Mouse (Mus musculus) NIH3T3 (cell line): ENCODE data around the gene Hist1h2bp.

ENCODE experiments used
- DNase-seq: peaks from one replicate; pipeline ENCODE4 v3.0.0-alpha.2; 2012; ENCODE audit warnings: low read depth

Gene Hist1h2bp

DNA sequence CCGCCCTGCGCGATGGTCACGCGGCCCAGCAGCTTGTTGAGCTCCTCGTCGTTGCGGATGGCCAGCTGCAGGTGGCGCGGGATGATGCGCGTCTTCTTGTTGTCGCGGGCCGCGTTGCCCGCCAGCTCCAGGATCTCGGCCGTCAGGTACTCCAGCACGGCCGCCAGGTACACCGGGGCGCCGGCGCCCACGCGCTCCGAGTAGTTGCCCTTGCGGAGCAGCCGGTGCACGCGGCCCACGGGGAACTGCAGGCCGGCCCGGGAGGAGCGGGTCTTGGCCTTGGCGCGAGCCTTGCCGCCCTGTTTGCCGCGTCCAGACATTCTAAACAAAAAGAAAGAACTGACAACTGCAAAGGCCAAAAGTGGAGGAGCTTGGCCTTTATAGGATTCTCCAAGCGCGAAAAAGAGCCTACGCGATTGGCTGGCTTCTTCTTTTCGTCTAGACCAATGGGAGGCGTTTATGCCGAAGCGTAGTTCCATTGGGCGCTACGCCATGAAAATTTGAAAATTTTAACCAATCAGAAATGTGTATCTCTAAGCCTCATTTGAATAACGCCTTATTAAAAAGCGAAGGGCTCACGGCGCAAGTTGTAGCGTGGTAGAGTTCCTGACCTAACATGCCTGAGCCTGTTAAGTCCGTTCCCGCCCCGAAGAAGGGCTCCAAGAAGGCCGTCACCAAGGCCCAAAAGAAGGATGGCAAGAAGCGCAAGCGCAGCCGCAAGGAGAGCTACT is at the start of gene Hist1h2bp, which contains the start of gene Hist1h2an:
TSS of gene Hist1h2bp (plus strand) at position 563 of the 731 bp plus-strand sequence.
TSS of gene Hist1h2an (minus strand) at position 320 of the 731 bp plus-strand sequence.
- DNase-seq = peak; percentile 97

DNA sequence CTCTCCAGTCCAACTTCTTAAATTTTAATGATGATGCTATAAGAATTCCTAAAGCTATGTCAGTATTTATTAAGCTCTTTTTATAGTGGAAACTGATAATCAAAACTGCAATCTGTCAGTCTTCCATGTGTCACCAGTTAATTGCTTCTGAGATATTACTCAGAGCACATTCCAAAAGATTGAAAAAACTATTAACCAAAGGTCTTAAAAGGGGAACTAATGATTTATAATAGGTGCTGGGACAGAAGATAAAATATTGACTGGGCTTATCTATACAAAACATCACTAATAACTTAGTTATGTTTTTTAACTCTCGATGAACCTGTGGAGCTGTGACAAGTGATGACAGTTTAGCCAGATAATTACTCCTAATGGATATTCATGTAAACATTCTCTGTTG is 42.3 kb upstream of the Hist1h2bp start:
- no peak for DNase-seq

- peak; percentile 26 for DNase-seq
These were observed 37.7 kb upstream of the Hist1h2bp start for GRCm38 (mm10) chr13:21749387-21750158.

GRCm38 (mm10) chr13:21750159-21751017 is 36.9 kb upstream of the Hist1h2bp start, which contains the start of gene Hist1h4k:
Gene Hist1h4k, minus strand, starts transcription at chr13:21750505.
- DNase-seq = peak; percentile 91

DNA sequence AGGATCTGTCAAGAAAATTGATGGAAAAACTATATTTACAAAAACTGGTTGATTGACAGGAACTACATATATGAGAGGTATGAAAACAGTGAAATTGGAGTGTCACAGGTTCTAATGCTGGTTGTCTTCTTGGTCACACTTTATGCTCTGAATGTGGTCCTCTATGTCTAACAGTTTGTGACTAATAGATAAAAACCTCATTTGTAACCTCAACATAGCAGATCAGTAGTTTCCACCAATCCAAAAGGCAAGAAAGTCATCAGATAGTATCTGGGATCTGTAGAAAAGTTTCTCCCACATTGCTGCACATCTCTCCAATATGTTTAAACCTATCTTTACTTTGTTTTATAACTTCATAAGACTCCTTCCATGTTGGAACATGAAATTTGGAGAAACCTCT is 35.8 kb upstream of the Hist1h2bp start:
- DNase-seq = no peak

DNA sequence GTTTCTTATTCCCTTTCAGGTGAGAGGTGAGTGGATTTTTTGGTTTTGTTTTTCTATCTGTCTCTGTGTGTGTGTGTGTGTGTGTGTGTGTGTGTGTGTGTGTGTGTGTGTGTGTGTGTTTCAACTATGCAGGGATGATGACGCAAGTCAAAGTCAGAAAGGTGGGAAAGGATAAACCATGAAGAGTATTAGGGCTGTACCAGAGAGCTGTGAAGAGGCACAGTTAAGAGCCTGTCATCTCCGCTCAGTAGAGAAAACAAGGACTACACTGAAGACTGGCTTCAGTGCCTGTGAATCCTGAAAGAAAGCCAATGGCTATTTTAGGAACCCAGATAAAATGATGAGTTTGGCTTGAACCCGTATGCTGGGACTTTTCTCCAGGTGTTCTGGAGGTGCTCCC is 35.4 kb upstream of the Hist1h2bp start:
- DNase-seq = no peak

GRCm38 (mm10) chr13:21752356-21752755 is 34.9 kb upstream of the Hist1h2bp start:
- no peak for DNase-seq

DNA sequence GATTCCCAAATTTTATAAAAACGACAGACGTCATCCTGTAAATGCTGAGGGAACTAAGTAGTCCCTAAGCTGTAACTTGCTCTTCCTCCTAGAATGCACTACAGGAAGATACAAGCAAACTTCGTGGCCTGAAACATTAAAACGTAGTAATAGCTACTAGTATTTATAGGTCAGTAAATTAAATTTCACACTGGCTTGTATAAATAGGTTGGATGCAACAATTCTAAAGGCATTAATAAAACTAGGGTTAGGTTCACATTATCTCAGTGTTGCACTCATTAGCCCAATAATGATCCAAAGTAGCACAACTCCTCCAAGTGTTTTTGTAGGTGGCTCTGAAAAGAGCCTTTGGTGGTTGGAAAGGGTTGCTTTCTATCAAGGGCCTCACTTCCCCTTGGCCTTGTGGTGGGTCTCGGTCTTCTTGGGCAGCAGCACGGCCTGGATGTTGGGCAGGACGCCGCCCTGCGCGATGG is 34.2 kb upstream of the Hist1h2bp start:
- peak; percentile 13 for DNase-seq

- peak; percentile 83 for DNase-seq
These were observed 33.6 kb upstream of the Hist1h2bp start, which contains the start of the genes Hist1h2ak and Hist1h2bn for GRCm38 (mm10) chr13:21753524-21754285. Gene Hist1h2ak, minus strand, starts transcription at chr13:21753827. Gene Hist1h2bn, plus strand, starts transcription at chr13:21754123.

GRCm38 (mm10) chr13:21754294-21755001 is 32.8 kb upstream of the Hist1h2bp start:
- peak; percentile 44 for DNase-seq

GRCm38 (mm10) chr13:21755707-21756106 is 31.6 kb upstream of the Hist1h2bp start:
- no peak for DNase-seq

DNA sequence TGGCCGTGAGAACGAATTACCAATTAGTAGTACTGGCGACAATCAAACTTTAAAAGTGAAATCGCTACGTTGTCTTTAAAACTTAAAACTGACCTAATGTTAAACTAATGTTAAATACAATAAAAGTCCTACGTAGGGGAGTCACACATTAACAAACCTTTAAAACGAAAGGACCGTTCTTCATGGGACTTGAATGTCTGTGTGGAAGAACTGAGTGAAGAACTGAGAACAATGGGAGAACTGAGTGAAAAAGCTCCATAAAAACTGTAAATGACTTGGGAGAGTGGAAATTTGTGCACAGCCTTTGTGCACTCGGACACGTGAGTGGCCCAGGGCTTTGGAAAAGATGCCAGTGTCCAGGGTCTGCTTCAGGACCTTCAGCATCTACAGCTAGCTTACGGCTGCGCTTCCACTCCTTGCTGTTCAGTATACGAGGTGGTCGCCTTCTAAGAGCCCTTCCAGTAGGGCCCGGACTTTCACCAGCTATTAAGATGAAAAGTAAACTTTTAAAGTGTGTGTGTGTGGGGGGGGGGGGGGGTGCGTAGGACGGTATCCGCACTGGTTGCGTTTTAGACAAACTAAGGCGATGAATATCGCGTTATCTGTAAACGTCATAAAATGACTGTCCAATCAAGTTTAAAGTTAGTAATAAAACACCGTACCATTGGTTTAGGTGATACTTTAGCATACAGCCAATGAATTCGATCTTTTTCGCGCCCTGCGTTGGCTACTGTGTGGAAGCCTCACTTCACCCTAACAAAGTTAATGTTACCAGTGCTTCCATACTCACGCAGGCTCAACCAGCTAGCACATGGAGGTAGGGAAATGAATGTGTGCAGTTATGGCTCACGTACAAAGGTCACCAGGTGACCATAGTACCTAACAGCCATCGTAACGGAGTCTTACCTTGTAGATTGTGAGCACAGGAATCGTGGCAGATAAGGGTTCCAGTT is 8.2 kb upstream of the Hist1h2bp start:
- peak; percentile 89 for DNase-seq

DNA sequence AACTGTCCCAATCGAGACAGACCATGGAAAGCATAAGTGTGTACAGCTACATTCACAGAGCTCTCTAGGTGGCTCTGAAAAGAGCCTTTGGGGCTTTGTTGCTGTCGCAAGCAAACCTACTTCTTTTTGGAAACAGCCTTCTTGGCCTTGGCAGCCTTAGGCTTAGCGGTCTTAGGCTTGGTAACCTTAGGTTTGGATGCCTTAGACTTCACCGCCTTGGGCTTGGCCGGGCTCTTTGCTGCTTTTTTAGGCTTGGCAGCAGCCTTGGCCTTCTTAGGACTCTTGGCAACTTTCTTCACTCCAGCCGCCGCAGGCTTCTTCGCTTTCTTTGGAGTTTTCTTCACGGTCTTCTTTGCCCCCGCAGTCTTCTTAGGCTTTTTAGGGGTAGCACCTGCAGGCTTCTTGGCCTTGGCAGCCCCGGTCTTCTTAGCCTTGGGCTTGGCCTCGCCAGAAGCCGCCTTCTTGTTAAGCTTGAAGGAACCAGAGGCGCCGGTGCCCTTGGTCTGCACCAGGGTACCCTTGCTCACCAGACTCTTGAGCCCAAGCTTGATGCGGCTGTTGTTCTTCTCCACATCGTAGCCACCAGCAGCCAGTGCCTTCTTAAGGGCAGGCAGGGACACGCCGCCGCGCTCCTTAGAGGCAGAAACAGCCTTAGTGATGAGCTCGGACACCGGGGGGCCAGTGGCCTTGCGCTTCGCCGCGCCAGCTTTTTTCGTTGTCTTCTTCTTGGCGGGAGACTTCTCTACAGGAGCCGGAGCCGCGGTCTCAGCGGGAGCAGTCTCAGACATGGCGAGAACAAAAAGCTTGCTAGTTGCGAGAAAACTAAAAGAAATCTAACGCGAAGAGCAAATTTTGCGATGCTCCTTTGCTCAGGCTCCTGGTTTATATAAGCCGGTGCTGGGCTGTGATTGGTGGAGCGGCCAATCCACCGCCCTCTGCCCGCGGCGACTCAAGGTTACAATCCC is 7.2 kb upstream of the Hist1h2bp start, which contains the start of gene Hist1h1b:
TSS of gene Hist1h1b (minus strand) at position 859 of the 965 bp plus-strand sequence.
- peak; percentile 80 for DNase-seq

GRCm38 (mm10) chr13:21781021-21781555 is 6.2 kb upstream of the Hist1h2bp start:
- DNase-seq = no peak

GRCm38 (mm10) chr13:21781639-21782038 is 5.6 kb upstream of the Hist1h2bp start:
- no peak for DNase-seq

DNA sequence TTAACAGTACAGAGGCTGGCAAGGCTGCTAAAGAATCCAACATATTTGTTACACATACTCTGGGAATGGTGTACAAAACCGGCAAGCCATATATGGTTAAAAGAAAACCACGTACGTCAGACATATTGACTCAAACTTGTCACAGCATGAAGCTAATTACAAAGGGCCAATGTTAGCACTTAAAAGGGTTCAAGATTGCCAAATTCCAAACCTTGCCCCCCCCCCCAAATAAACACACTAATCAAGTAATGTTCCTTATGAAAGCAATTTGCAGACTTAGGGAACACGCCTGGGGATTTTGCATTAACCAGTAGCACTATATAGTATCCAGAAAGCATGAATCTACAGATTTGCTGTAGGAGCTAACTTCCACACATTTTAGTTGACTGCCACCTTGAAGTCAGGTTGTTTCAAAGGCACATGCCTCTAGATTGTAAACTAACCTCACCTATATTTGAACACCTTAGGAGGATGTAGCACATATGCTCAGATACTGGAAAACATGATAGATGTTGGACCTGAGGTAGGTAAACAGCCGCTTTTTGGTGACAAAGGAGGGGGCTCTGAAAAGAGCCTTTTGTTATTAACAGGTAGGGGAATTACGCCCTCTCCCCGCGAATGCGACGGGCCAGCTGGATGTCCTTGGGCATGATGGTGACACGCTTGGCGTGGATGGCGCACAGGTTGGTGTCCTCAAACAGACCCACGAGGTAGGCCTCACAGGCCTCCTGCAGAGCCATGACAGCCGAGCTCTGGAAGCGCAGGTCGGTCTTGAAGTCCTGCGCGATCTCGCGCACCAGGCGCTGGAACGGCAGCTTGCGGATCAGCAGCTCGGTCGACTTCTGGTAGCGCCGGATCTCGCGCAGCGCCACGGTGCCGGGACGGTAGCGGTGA is 4.7 kb upstream of the Hist1h2bp start:
- peak; percentile 57 for DNase-seq

DNA sequence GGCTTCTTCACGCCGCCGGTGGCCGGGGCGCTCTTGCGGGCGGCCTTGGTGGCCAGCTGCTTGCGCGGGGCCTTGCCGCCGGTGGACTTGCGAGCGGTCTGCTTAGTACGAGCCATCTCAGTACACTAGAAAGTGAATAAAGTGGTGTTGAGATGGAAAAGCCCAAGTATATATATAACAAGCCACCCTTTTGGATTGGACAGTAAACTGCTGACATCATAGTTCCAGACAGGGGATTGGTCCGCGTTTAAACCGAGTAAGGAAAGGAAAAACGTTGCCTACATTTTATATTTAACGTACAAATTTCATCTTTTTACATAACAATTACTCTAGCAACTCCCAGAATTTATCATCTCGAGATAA is 4.0 kb upstream of the Hist1h2bp start, which contains the start of gene Hist1h3i:
TSS of gene Hist1h3i (minus strand) at position 116 of the 363 bp plus-strand sequence.
- DNase-seq = peak; percentile 84
